Mouse (Mus musculus) midbrain, embryonic 10.5 days (tissue): ENCODE measurements around the gene Srpx. TPM values are rescaled to one million over a fixed set of nuclear protein-coding genes. Genes with fewer than 3 reads are reported as not detected.

Source experiments
- DNase-seq: peaks from one replicate; pipeline ENCODE4 v3.0.0-alpha.2; 2017; ENCODE audit warnings: low spot score
- H3K27ac ChIP-seq: fragments of 300-500 bp; sonication (generic); replicated peaks from 2 replicates; pipeline ENCODE4 v1.5.1; 2016; ENCODE audit warnings: mild to moderate bottlenecking
- H3K27me3 ChIP-seq: fragments of 300-500 bp; sonication (generic); 2 replicates; pipeline ENCODE4 v1.6.1; 2016; ENCODE audit warnings: low read depth, mild to moderate bottlenecking; ENCODE audit not compliant: poor library complexity, severe bottlenecking
- H3K36me3 ChIP-seq: fragments of 300-500 bp; sonication (generic); 2 replicates; pipeline ENCODE4 v1.6.1; 2016; ENCODE audit warnings: mild to moderate bottlenecking, moderate library complexity
- H3K4me1 ChIP-seq: fragments of 300-500 bp; sonication (generic); 2 replicates; pipeline ENCODE4 v1.6.1; 2016
- H3K4me3 ChIP-seq: fragments of 300-500 bp; sonication (generic); 2 replicates; pipeline ENCODE4 v1.5.1; 2016; ENCODE audit warnings: mild to moderate bottlenecking, moderate library complexity
- H3K9me3 ChIP-seq: fragments of 300-500 bp; sonication (generic); replicated peaks from 2 replicates; pipeline ENCODE4 v1.6.1; 2016; ENCODE audit warnings: mild to moderate bottlenecking
- WGBS: fragments of 180-500 bp; shearing (Covaris S2); methylation state at CpG from one replicate; pipeline ENCODE4 v1.1.7; 2016; 5-methylcytosine and 5-hydroxymethylcytosine counted together
- polyA plus RNA-seq: library from polyadenylated mRNA; unstranded; fragments of >200 nt; fragmentation: Nextera tagmentation; extraction: Ambion mirVana; gene quantifications from 2 replicates; pipeline ENCODE4 v1.2.1, GENCODE M21; 2016

Srpx gene
- 3.0 and 5.5 TPM in 2 replicates for polyA plus RNA-seq

- peak within 1 kb of the TSS; percentile 49 for H3K4me3 ChIP-seq
- H3K27ac ChIP-seq, result peak within 1 kb of the TSS; percentile 70
- H3K4me1 ChIP-seq, result peaks cover 4% of the 10 kb centered on the region; the same call in 1 of the 2 replicates
- H3K36me3 ChIP-seq, result no peaks in the 10 kb centered on the region
- H3K9me3 ChIP-seq, result no peaks in the 10 kb centered on the region
- WGBS, result 22% methylated on average over 19 of the region's 19 CpGs
- peak; percentile 37 for DNase-seq
- peaks cover 29% of the 10 kb centered on the region for H3K27me3 ChIP-seq
Measured at GRCm38 (mm10) chrX:10117065-10117719, at the start of gene Srpx. Gene Srpx (minus strand): TSS chrX:10117709.

GRCm38 (mm10) chrX:10152390-10152789 lies 34.9 kb upstream of the Srpx start:
- Histone ChIP-seq H3K27me3 (no peaks in the 10 kb centered on the region), H3K9me3 (no peaks in the 10 kb centered on the region), H3K27ac (no peak overlapping the region), H3K36me3 (no peaks in the 10 kb centered on the region), H3K4me1 (no peaks in the 10 kb centered on the region), H3K4me3 (no peak overlapping the region)
- 58% methylated on average over 3 of the region's 3 CpGs for WGBS
- no peak for DNase-seq

GRCm38 (mm10) chrX:10115780-10116179 lies 1.7 kb downstream of the Srpx start:
- H3K36me3 ChIP-seq, result no peaks in the 10 kb centered on the region
- H3K4me3 ChIP-seq, result no peak overlapping the region
- peaks cover 29% of the 10 kb centered on the region for H3K27me3 ChIP-seq
- no peaks in the 10 kb centered on the region for H3K9me3 ChIP-seq
- WGBS, result 72% methylated on average over 3 of the region's 3 CpGs
- DNase-seq, result no peak
- no peak overlapping the region for H3K27ac ChIP-seq
- H3K4me1 ChIP-seq, result peaks cover 4% of the 10 kb centered on the region; the same call in 1 of the 2 replicates

GRCm38 (mm10) chrX:10110736-10111135 lies 6.8 kb downstream of the Srpx start:
- Histone ChIP-seq H3K27me3 (peaks cover 6% of the 10 kb centered on the region; the same call in 1 of the 2 replicates), H3K4me1 (no peaks in the 10 kb centered on the region), H3K36me3 (no peaks in the 10 kb centered on the region), H3K27ac (no peak overlapping the region), H3K4me3 (no peak overlapping the region), H3K9me3 (no peaks in the 10 kb centered on the region)
- 84% methylated on average over 1 of the region's 1 CpGs for WGBS
- DNase-seq, result no peak

- Histone ChIP-seq H3K9me3 (no peaks in the 10 kb centered on the region), H3K27me3 (no peaks in the 10 kb centered on the region), H3K4me3 (no peak overlapping the region), H3K36me3 (no peaks in the 10 kb centered on the region), H3K4me1 (no peaks in the 10 kb centered on the region), H3K27ac (no peak overlapping the region)
- DNase-seq, result no peak
- WGBS, result 76% methylated on average over 4 of the region's 4 CpGs
Measured at GRCm38 (mm10) chrX:10108558-10108957, 9.0 kb downstream of the Srpx start.

GRCm38 (mm10) chrX:10105475-10105874 lies 12.0 kb downstream of the Srpx start:
- no peak overlapping the region for H3K4me3 ChIP-seq
- WGBS, result 75% methylated on average over 5 of the region's 5 CpGs
- no peak overlapping the region for H3K27ac ChIP-seq
- H3K4me1 ChIP-seq, result no peaks in the 10 kb centered on the region
- H3K9me3 ChIP-seq, result no peaks in the 10 kb centered on the region
- no peak for DNase-seq
- H3K36me3 ChIP-seq, result no peaks in the 10 kb centered on the region
- H3K27me3 ChIP-seq, result no peaks in the 10 kb centered on the region

GRCm38 (mm10) chrX:10102739-10103138 lies 14.8 kb downstream of the Srpx start:
- Histone ChIP-seq H3K36me3 (no peaks in the 10 kb centered on the region), H3K27me3 (no peaks in the 10 kb centered on the region), H3K9me3 (no peaks in the 10 kb centered on the region), H3K4me1 (no peaks in the 10 kb centered on the region), H3K4me3 (no peak overlapping the region), H3K27ac (no peak overlapping the region)
- 88% methylated on average over 1 of the region's 1 CpGs for WGBS
- no peak for DNase-seq

GRCm38 (mm10) chrX:10095797-10096196 lies 21.7 kb downstream of the Srpx start:
- Histone ChIP-seq H3K36me3 (no peaks in the 10 kb centered on the region), H3K27me3 (no peaks in the 10 kb centered on the region), H3K4me1 (no peaks in the 10 kb centered on the region; the same call in 1 of the 2 replicates), H3K4me3 (no peak overlapping the region), H3K9me3 (no peaks in the 10 kb centered on the region), H3K27ac (no peak overlapping the region)
- DNase-seq, result no peak
- 82% methylated on average over 3 of the region's 3 CpGs for WGBS

GRCm38 (mm10) chrX:10080385-10080784 lies 37.1 kb downstream of the Srpx start:
- Histone ChIP-seq H3K9me3 (no peaks in the 10 kb centered on the region), H3K27me3 (no peaks in the 10 kb centered on the region), H3K36me3 (no peaks in the 10 kb centered on the region), H3K27ac (no peak overlapping the region), H3K4me3 (no peak overlapping the region), H3K4me1 (no peaks in the 10 kb centered on the region)
- DNase-seq, result no peak
- 70% methylated on average over 3 of the region's 3 CpGs for WGBS

GRCm38 (mm10) chrX:10079981-10080380 lies 37.5 kb downstream of the Srpx start:
- 45% methylated on average over 1 of the region's 1 CpGs for WGBS
- Histone ChIP-seq H3K4me1 (no peaks in the 10 kb centered on the region), H3K27ac (no peak overlapping the region), H3K27me3 (no peaks in the 10 kb centered on the region), H3K4me3 (no peak overlapping the region), H3K36me3 (no peaks in the 10 kb centered on the region), H3K9me3 (no peaks in the 10 kb centered on the region)
- no peak for DNase-seq

- DNase-seq, result no peak
- H3K4me1 ChIP-seq, result no peaks in the 10 kb centered on the region
- no peak overlapping the region for H3K27ac ChIP-seq
- H3K36me3 ChIP-seq, result no peaks in the 10 kb centered on the region
- no peaks in the 10 kb centered on the region; the same call in 1 of the 2 replicates for H3K27me3 ChIP-seq
- no peak overlapping the region for H3K4me3 ChIP-seq
- 90% methylated on average over 3 of the region's 3 CpGs for WGBS
- no peaks in the 10 kb centered on the region for H3K9me3 ChIP-seq
Measured at GRCm38 (mm10) chrX:10073966-10074365, 43.5 kb downstream of the Srpx start.

- Histone ChIP-seq H3K9me3 (no peaks in the 10 kb centered on the region), H3K27ac (no peak overlapping the region), H3K36me3 (no peaks in the 10 kb centered on the region), H3K27me3 (no peaks in the 10 kb centered on the region; the same call in 1 of the 2 replicates), H3K4me3 (no peak overlapping the region), H3K4me1 (no peaks in the 10 kb centered on the region)
- no peak for DNase-seq
- 85% methylated on average over 2 of the region's 2 CpGs for WGBS
Measured at GRCm38 (mm10) chrX:10071529-10071928, 46.0 kb downstream of the Srpx start.

- Histone ChIP-seq H3K4me3 (no peak overlapping the region), H3K4me1 (no peaks in the 10 kb centered on the region), H3K9me3 (no peaks in the 10 kb centered on the region), H3K27me3 (no peaks in the 10 kb centered on the region; the same call in 1 of the 2 replicates), H3K36me3 (no peaks in the 10 kb centered on the region), H3K27ac (no peak overlapping the region)
- 25% methylated on average over 6 of the region's 6 CpGs for WGBS
- DNase-seq, result peak; percentile 11
Measured at GRCm38 (mm10) chrX:10070689-10071088, 46.8 kb downstream of the Srpx start.
